Mouse (Mus musculus) MEL (cell line): ENCODE measurements at regions not wholly inside any gene's neighbourhood (a gene's known extent, or its start where the extent isn't known, plus 50 kb on each side); places are given as distances from the start of the nearest gene placed in this dataset.

Experiments
- DNase-seq: peaks from one replicate; pipeline ENCODE4 v3.0.0; 2011; ENCODE audit warnings: low read depth, low spot score
- H3K27ac ChIP-seq: 2 replicates; pipeline ENCODE4 v1.5.1; 2012; ENCODE audit warnings: low read depth, mild to moderate bottlenecking, control low read depth, low read length, moderate library complexity; ENCODE audit not compliant: control insufficient read depth
- H3K27me3 ChIP-seq, 2 experiments: fragments of 150-350 bp in 1 of 2; sonication (generic) in 1 of 2; 2 replicates each; pipeline ENCODE4 v1.6.1; 2012; ENCODE audit warnings: low read length in 2 of 2, mild to moderate bottlenecking in 2 of 2, improper control_type of control experiment in 1 of 2, moderate library complexity in 1 of 2; ENCODE audit not compliant: insufficient read depth in 2 of 2, control insufficient read depth in 1 of 2
- H3K36me3 ChIP-seq, 2 experiments: 2 replicates each; pipeline ENCODE4 v1.6.1; 2012 to 2014; ENCODE audit warnings: low read length in 2 of 2, improper control_type of control experiment in 1 of 2, inconsistent platforms in 1 of 2, mild to moderate bottlenecking in 1 of 2; ENCODE audit not compliant: insufficient read depth in 2 of 2, control insufficient read depth in 1 of 2
- H3K4me1 ChIP-seq, 2 experiments: fragments of 150-350 bp in 1 of 2; sonication (generic) in 1 of 2; 2 replicates each; pipeline ENCODE4 v1.6.1; 2012; ENCODE audit warnings: low read length in 2 of 2, improper control_type of control experiment in 1 of 2, mild to moderate bottlenecking in 1 of 2; ENCODE audit not compliant: insufficient read depth in 2 of 2, control insufficient read depth in 1 of 2
- H3K4me3 ChIP-seq, 2 experiments: fragments of 150-350 bp in 1 of 2; sonication (generic) in 1 of 2; 2 replicates each; pipeline ENCODE4 v1.5.1; 2012; ENCODE audit warnings: low read depth in 2 of 2, low read length in 2 of 2, mild to moderate bottlenecking in 2 of 2, moderate library complexity in 2 of 2, control low read depth in 1 of 2, improper control_type of control experiment in 1 of 2; ENCODE audit not compliant: control insufficient read depth in 1 of 2, insufficient read depth in 1 of 2
- H3K79me2 ChIP-seq: 2 replicates; pipeline ENCODE4 v1.6.1; 2012; ENCODE audit warnings: mild to moderate bottlenecking, low read length, moderate library complexity; ENCODE audit not compliant: control insufficient read depth, poor library complexity, insufficient read depth
- H3K9ac ChIP-seq: 2 replicates; pipeline ENCODE4 v1.6.1; 2012; ENCODE audit warnings: low read depth, mild to moderate bottlenecking, control low read depth, low read length, moderate library complexity; ENCODE audit not compliant: control insufficient read depth, poor library complexity, severe bottlenecking
- H3K9me3 ChIP-seq: fragments of 150-350 bp; sonication (generic); replicated peaks from 2 replicates; pipeline ENCODE4 v1.6.1; 2012; ENCODE audit warnings: mild to moderate bottlenecking, low read length, improper control_type of control experiment, moderate library complexity; ENCODE audit not compliant: insufficient read depth
- BHLHE40 ChIP-seq: IDR thresholded peaks from 2 replicates; pipeline ENCODE4 v1.6.1; 2012; ENCODE audit warnings: low read depth, mild to moderate bottlenecking, inconsistent platforms, low read length, improper control_type of control experiment, borderline replicate concordance
- CHD1 ChIP-seq: IDR thresholded peaks from 2 replicates; pipeline ENCODE4 v1.6.1; 2012; ENCODE audit warnings: low read depth, mild to moderate bottlenecking, inconsistent platforms, low read length, improper control_type of control experiment
- CTCF ChIP-seq, 3 experiments: IDR thresholded peaks in 2 of 3; conservative IDR thresholded peaks in 1 of 3; 2 replicates each; pipeline ENCODE4 v1.5.1; 2011 to 2012; ENCODE audit warnings: low read length in 3 of 3, low read depth in 2 of 3, mild to moderate bottlenecking in 2 of 3, improper control_type of control experiment in 1 of 3, inconsistent platforms in 1 of 3, mixed read lengths in 1 of 3, moderate library complexity in 1 of 3; ENCODE audit not compliant: control insufficient read depth in 1 of 3, insufficient read depth in 1 of 3, poor library complexity in 1 of 3, severe bottlenecking in 1 of 3
- E2F4 ChIP-seq: IDR thresholded peaks from 2 replicates; pipeline ENCODE4 v1.6.1; 2011; ENCODE audit warnings: low read depth, low read length, improper control_type of control experiment, borderline replicate concordance
- EP300 ChIP-seq, 2 experiments: IDR thresholded peaks; 2 replicates each; pipeline ENCODE4 v1.6.1; 2011; ENCODE audit warnings: improper control_type of control experiment in 2 of 2, low read length in 2 of 2, low read depth in 1 of 2, mild to moderate bottlenecking in 1 of 2
- ETS1 ChIP-seq: IDR thresholded peaks from 2 replicates; pipeline ENCODE4 v1.6.1; 2012; ENCODE audit warnings: low read depth, mild to moderate bottlenecking, inconsistent platforms, low read length, improper control_type of control experiment, moderate library complexity
- JUND ChIP-seq: IDR thresholded peaks from 2 replicates; pipeline ENCODE4 v1.6.1; 2011; ENCODE audit warnings: low read depth, mild to moderate bottlenecking, improper control_type of control experiment, low read length
- KAT2A ChIP-seq: conservative IDR thresholded peaks from 2 replicates; pipeline ENCODE4 v1.6.1; 2012; ENCODE audit warnings: low read depth, low read length, improper control_type of control experiment, inconsistent platforms
- MAFK ChIP-seq: IDR thresholded peaks from 2 replicates; pipeline ENCODE4 v1.6.1; 2011; ENCODE audit warnings: low read depth, mild to moderate bottlenecking, low read length, improper control_type of control experiment, borderline replicate concordance
- MAZ ChIP-seq: IDR thresholded peaks from 2 replicates; pipeline ENCODE4 v1.6.1; 2012; ENCODE audit warnings: low read depth, mild to moderate bottlenecking, inconsistent platforms, low read length, improper control_type of control experiment
- MEF2A ChIP-seq: IDR thresholded peaks from 2 replicates; pipeline ENCODE4 v1.6.1; 2014; ENCODE audit warnings: low read depth, mild to moderate bottlenecking, inconsistent platforms, low read length, improper control_type of control experiment; ENCODE audit not compliant: poor library complexity, insufficient replicate concordance, severe bottlenecking; ENCODE audit errors: extremely low read depth
- MXI1 ChIP-seq: IDR thresholded peaks from 2 replicates; pipeline ENCODE4 v1.6.1; 2011; ENCODE audit warnings: mild to moderate bottlenecking, low read depth, low read length, improper control_type of control experiment
- MYC ChIP-seq: IDR thresholded peaks from 2 replicates; pipeline ENCODE4 v1.6.1; 2011; ENCODE audit warnings: low read depth, mild to moderate bottlenecking, low read length, improper control_type of control experiment, moderate library complexity
- NELFE ChIP-seq: IDR thresholded peaks from 2 replicates; pipeline ENCODE4 v1.6.1; 2011; ENCODE audit warnings: low read depth, low read length, improper control_type of control experiment
- POLR2A ChIP-seq, 2 experiments: IDR thresholded peaks; 2 replicates each; pipeline ENCODE4 v1.6.1; 2011 to 2012; ENCODE audit warnings: low read length in 2 of 2, mild to moderate bottlenecking in 2 of 2, control low read depth in 1 of 2, improper control_type of control experiment in 1 of 2, low read depth in 1 of 2, moderate library complexity in 1 of 2; ENCODE audit not compliant: control insufficient read depth in 1 of 2, insufficient read depth in 1 of 2, poor library complexity in 1 of 2
- POLR2AphosphoS2 ChIP-seq: IDR thresholded peaks from 2 replicates; pipeline ENCODE4 v1.6.1; 2011; ENCODE audit warnings: low read length, improper control_type of control experiment
- POLR2AphosphoS5 ChIP-seq: IDR thresholded peaks from 2 replicates; pipeline ENCODE4 v1.6.1; 2012; ENCODE audit warnings: low read depth, borderline replicate concordance, mild to moderate bottlenecking, inconsistent platforms, low read length, moderate library complexity, mixed read lengths
- RAD21 ChIP-seq: IDR thresholded peaks from 2 replicates; pipeline ENCODE4 v1.6.1; 2011; ENCODE audit warnings: mild to moderate bottlenecking, low read depth, low read length, improper control_type of control experiment
- SIN3A ChIP-seq: IDR thresholded peaks from 2 replicates; pipeline ENCODE4 v1.6.1; 2012; ENCODE audit warnings: low read length, improper control_type of control experiment, inconsistent platforms
- TAL1 ChIP-seq: IDR thresholded peaks from 2 replicates; pipeline ENCODE4 v1.6.1; 2012; ENCODE audit warnings: mild to moderate bottlenecking, inconsistent platforms, low read length, moderate library complexity, mixed read lengths
- UBTF ChIP-seq: IDR thresholded peaks from 2 replicates; pipeline ENCODE4 v1.6.1; 2012; ENCODE audit warnings: low read depth, mild to moderate bottlenecking, inconsistent platforms, low read length, improper control_type of control experiment, moderate library complexity, borderline replicate concordance; ENCODE audit not compliant: insufficient read depth
- USF1 ChIP-seq: IDR thresholded peaks from 2 replicates; pipeline ENCODE4 v1.6.1; 2014; ENCODE audit warnings: low read depth, mild to moderate bottlenecking, inconsistent platforms, low read length, improper control_type of control experiment, moderate library complexity

DNA sequence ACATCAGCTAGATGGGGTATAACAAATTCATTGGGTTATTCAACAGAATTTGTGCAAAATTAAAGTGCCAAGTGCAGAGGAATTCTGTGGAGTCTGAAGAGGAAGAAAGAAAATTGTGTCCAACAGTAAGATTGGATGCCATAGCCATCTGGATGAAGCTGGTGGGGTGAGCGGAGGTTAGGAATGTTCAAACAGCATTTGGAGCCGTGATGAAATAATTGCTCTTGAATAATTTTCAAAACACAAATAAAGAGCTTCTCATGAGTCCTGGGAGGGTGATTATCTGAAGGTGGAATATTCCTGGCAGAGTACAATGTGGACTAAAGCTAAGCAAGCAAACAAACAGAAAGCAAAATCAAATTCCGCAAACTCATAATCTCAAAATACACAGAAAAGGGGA lies 260.8 kb downstream of the 1190002N15Rik start:
- Histone ChIP-seq H3K9ac (no peak overlapping the region), H3K79me2 (no peaks in the 10 kb centered on the region), H3K4me1 (no peaks in the 10 kb centered on the region), H3K27ac (no peak overlapping the region), H3K27me3 (no peaks in the 10 kb centered on the region), H3K36me3 (no peaks in the 10 kb centered on the region), H3K9me3 (no peaks in the 10 kb centered on the region), H3K4me3 (no peak overlapping the region)
- DNase-seq = no peak
- TF ChIP-seq MEF2A = no peak
- TF ChIP-seq JUND = no peak
- no peak for TF ChIP-seq E2F4
- TF ChIP-seq MAZ = no peak

GRCm38 (mm10) chr9:94269213-94269612 lies 268.7 kb downstream of the 1190002N15Rik start:
- Histone ChIP-seq H3K9ac (no peak overlapping the region), H3K79me2 (no peaks in the 10 kb centered on the region), H3K36me3 (no peaks in the 10 kb centered on the region), H3K9me3 (no peaks in the 10 kb centered on the region), H3K27ac (no peak overlapping the region), H3K4me3 (no peak overlapping the region), H3K27me3 (no peaks in the 10 kb centered on the region), H3K4me1 (no peaks in the 10 kb centered on the region)
- DNase-seq = no peak
- TF ChIP-seq MXI1 (no peak), MAFK (no peak), UBTF (no peak), MYC (no peak), MAZ (no peak), NELFE (no peak), BHLHE40 (no peak), RAD21 (no peak), CTCF (IDR thresholded peaks at IDR 0.05 in 2 of 3, conservative IDR thresholded peaks at IDR 0.05 in 1 of 3; ENCODE audit: control insufficient read depth in 1 of 3, insufficient read depth in 1 of 3, low read depth in 2 of 3, low read length in 3 of 3, poor library complexity in 1 of 3, severe bottlenecking in 1 of 3) (no peak), EP300 (IDR thresholded peaks at IDR 0.05; ENCODE audit: low read depth in 1 of 2, low read length in 2 of 2) (no peak), USF1 (no peak), JUND (no peak), POLR2AphosphoS5 (no peak), ETS1 (no peak), POLR2A (IDR thresholded peaks at IDR 0.05; ENCODE audit: control insufficient read depth in 1 of 2, insufficient read depth in 1 of 2, low read depth in 1 of 2, low read length in 2 of 2, poor library complexity in 1 of 2) (no peak), SIN3A (no peak), TAL1 (no peak), KAT2A (no peak), CHD1 (no peak), POLR2AphosphoS2 (no peak)
